Mouse (Mus musculus) spleen, adult 2 months (tissue): ENCODE results near the gene Sntb2. TPM values are rescaled to one million over a fixed set of nuclear protein-coding genes. Genes with fewer than 3 reads are reported as not detected.
"Not testable (repeated sequence)": the region's sequence is repeated elsewhere in the genome, so short reads cannot be mapped to it uniquely, and the experiment has no call there.

Source experiments
- DNase-seq, 2 experiments: peaks; one replicate each; pipeline versions ENCODE4 v3.0.0 to v3.0.0-alpha.2; 2012 to 2021; ENCODE audit warnings: low spot score in 2 of 2, low read depth in 1 of 2
- H3K27ac ChIP-seq: fragments of 200-500 bp; 2 replicates; pipeline ENCODE4 v1.5.1; 2012; ENCODE audit warnings: low read length, inconsistent platforms; ENCODE audit not compliant: insufficient read depth
- H3K27me3 ChIP-seq: fragments of 200-500 bp; 2 replicates; pipeline ENCODE4 v1.6.1; 2012; ENCODE audit warnings: mild to moderate bottlenecking, moderate library complexity, low read length, inconsistent platforms; ENCODE audit not compliant: control insufficient read depth, insufficient read depth
- H3K36me3 ChIP-seq: fragments of 200-500 bp; 2 replicates; pipeline ENCODE4 v1.6.1; 2012; ENCODE audit warnings: mild to moderate bottlenecking, low read length, inconsistent platforms; ENCODE audit not compliant: control insufficient read depth, insufficient read depth
- H3K4me1 ChIP-seq: fragments of 200-500 bp; 2 replicates; pipeline ENCODE4 v1.6.1; 2011; ENCODE audit warnings: inconsistent platforms; ENCODE audit not compliant: control insufficient read depth, insufficient read depth, insufficient read length
- H3K4me3 ChIP-seq: fragments of 200-500 bp; 2 replicates; pipeline ENCODE4 v1.5.1; 2011; ENCODE audit warnings: mild to moderate bottlenecking, inconsistent platforms; ENCODE audit not compliant: insufficient read depth, insufficient read length; ENCODE audit errors: extremely low read depth
- CTCF ChIP-seq: fragments of 200-500 bp; IDR thresholded peaks from 2 replicates; pipeline ENCODE4 v1.5.1; 2011; ENCODE audit warnings: mild to moderate bottlenecking, inconsistent platforms; ENCODE audit not compliant: insufficient read depth, insufficient read length, insufficient replicate concordance; ENCODE audit errors: extremely low read depth
- POLR2A ChIP-seq: fragments of 200-500 bp; IDR thresholded peaks from 2 replicates; pipeline ENCODE4 v1.6.1; 2011; ENCODE audit warnings: low read depth, low read length, inconsistent platforms
- WGBS: fragments of 180-500 bp; shearing (Covaris S2); methylation state at CpG from one replicate; pipeline ENCODE4 v1.1.7; 2018; 5-methylcytosine and 5-hydroxymethylcytosine counted together
- polyA plus RNA-seq: library from polyadenylated mRNA; depleted of rRNA; stranded (reverse); fragments of >200 nt; gene quantifications from 2 replicates; pipeline ENCODE4 v1.2.3, GENCODE M21; 2012

Sntb2 gene
- polyA plus RNA-seq, 1 experiment = 4.9 TPM

- H3K4me1 ChIP-seq = no peaks in the 10 kb centered on the region
- TF ChIP-seq CTCF (no peak), POLR2A (no peak)
- peaks cover 39% of the 10 kb centered on the region for H3K36me3 ChIP-seq
- no peak overlapping the region for H3K27ac ChIP-seq
- no peak overlapping the region for H3K4me3 ChIP-seq
- WGBS = 98% methylated on average over 5 of the region's 5 CpGs
- H3K27me3 ChIP-seq = no peaks in the 10 kb centered on the region
- DNase-seq = no peak
Measured at GRCm38 (mm10) chr8:106920395-106920741, 15.2 kb upstream of the Sntb2 start.

GRCm38 (mm10) chr8:106924057-106924456 is 11.5 kb upstream of the Sntb2 start:
- no peak for DNase-seq
- no peak overlapping the region for H3K4me3 ChIP-seq
- no peaks in the 10 kb centered on the region for H3K27me3 ChIP-seq
- H3K27ac ChIP-seq = no peak overlapping the region
- WGBS = 82% methylated on average over 4 of the region's 4 CpGs
- peaks cover 24% of the 10 kb centered on the region for H3K36me3 ChIP-seq
- TF ChIP-seq POLR2A (no peak), CTCF (no peak)
- no peaks in the 10 kb centered on the region for H3K4me1 ChIP-seq

GRCm38 (mm10) chr8:106924904-106925349 is 10.6 kb upstream of the Sntb2 start:
- peak overlapping the region; percentile 28; the same call in 1 of the 2 replicates for H3K27ac ChIP-seq
- H3K27me3 ChIP-seq = no peaks in the 10 kb centered on the region
- peaks cover 18% of the 10 kb centered on the region for H3K36me3 ChIP-seq
- no peak for DNase-seq
- 91% methylated on average over 8 of the region's 8 CpGs for WGBS
- no peak for TF ChIP-seq POLR2A
- no peak overlapping the region for H3K4me3 ChIP-seq
- H3K4me1 ChIP-seq = no peaks in the 10 kb centered on the region

GRCm38 (mm10) chr8:106925446-106925845 is 10.1 kb upstream of the Sntb2 start:
- H3K36me3 ChIP-seq = peaks cover 13% of the 10 kb centered on the region
- H3K27ac ChIP-seq = no peak overlapping the region
- no peak for DNase-seq
- H3K4me1 ChIP-seq = no peaks in the 10 kb centered on the region
- 90% methylated on average over 4 of the region's 4 CpGs for WGBS
- H3K27me3 ChIP-seq = no peaks in the 10 kb centered on the region
- TF ChIP-seq CTCF (no peak), POLR2A (no peak)
- H3K4me3 ChIP-seq = no peak overlapping the region

- WGBS = 58% methylated on average over 4 of the region's 4 CpGs
- Histone ChIP-seq H3K4me3 (no peak overlapping the region), H3K27me3 (peaks cover under 1% of the 10 kb centered on the region; the same call in 1 of the 2 replicates), H3K27ac (no peak overlapping the region), H3K36me3 (peaks cover 10% of the 10 kb centered on the region), H3K4me1 (no peaks in the 10 kb centered on the region)
- peak; percentile 27 to 28 for DNase-seq
- peak; percentile 44; the same call in 1 of the 2 replicates for TF ChIP-seq CTCF
- TF ChIP-seq POLR2A = no peak
Measured at GRCm38 (mm10) chr8:106927247-106927646, 8.3 kb upstream of the Sntb2 start.

GRCm38 (mm10) chr8:106928182-106928581 is 7.4 kb upstream of the Sntb2 start:
- not testable (repeated sequence) for H3K27me3 ChIP-seq, H3K27ac ChIP-seq, H3K36me3 ChIP-seq, H3K4me1 ChIP-seq, H3K4me3 ChIP-seq, DNase-seq
- 94% methylated on average over 11 of the region's 11 CpGs for WGBS

- no peaks in the 10 kb centered on the region for H3K36me3 ChIP-seq
- H3K4me3 ChIP-seq = no peak overlapping the region
- no peak for TF ChIP-seq CTCF
- no peak for DNase-seq
- no peaks in the 10 kb centered on the region for H3K4me1 ChIP-seq
- H3K27me3 ChIP-seq = peaks cover 3% of the 10 kb centered on the region; the same call in 1 of the 2 replicates
- no peak overlapping the region; the same call in 1 of the 2 replicates for H3K27ac ChIP-seq
- 58% methylated on average over 6 of the region's 6 CpGs for WGBS
Measured at GRCm38 (mm10) chr8:106929155-106929913, 6.2 kb upstream of the Sntb2 start.
